Mouse (Mus musculus): ENCODE measurements around the gene Klhl21.
"Not testable (repeated sequence)": the region's sequence is repeated elsewhere in the genome, so short reads cannot be mapped to it uniquely, and the experiment has no call there.

The Klhl21 gene

DNA sequence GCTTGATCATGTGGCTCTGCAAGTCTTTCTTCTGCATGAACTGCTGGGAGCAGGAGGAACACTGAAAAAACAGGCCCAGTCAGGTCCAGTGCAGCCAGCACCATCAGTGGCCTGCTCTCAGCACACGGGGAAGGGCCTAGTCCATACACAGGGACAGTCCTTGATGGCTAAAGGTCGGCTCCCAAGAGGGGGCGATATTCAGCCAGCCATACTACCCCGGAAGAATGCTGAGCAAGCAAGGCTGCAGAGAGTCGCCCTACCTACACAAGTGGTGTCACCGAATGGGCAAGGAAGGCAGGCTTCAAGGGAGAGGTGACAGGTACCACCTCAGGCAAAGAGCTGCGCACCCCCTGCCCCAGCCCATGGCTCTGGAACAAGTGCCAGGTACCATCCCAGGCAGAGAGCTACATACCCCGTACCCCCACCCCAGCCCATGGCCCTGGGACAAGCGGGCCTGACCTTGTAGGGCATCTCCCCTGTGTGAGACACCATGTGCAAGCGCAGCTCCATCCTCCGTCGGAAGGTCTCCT lies 13.0 kb downstream of the Klhl21 start:
- no peak for DNase-seq (ENCODE audit: low read depth)

DNA sequence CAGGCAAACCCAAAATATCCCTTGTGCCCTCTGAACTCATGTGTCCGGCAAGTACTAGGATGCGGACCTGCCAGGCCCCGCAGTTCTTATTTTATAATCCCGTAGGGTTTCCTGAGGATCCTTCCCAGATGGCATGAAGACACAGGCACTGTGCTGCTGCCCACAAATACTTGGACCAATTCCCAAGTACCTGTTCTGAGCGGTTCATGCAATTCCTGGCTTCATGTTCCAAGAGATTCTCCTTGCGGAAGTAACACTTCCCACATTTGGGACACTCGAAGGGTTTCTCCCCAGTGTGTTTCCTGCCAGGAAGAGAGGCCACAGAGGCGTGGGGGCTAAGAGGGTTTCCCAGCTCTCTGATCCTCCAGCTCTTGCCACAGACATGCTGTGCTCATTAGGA lies 13.9 kb downstream of the Klhl21 start:
- no peak for DNase-seq (ENCODE audit: low read depth)

GRCm38 (mm10) chr4:152024525-152024924 lies 15.9 kb downstream of the Klhl21 start:
- no peak for DNase-seq (ENCODE audit: low read depth)

DNA sequence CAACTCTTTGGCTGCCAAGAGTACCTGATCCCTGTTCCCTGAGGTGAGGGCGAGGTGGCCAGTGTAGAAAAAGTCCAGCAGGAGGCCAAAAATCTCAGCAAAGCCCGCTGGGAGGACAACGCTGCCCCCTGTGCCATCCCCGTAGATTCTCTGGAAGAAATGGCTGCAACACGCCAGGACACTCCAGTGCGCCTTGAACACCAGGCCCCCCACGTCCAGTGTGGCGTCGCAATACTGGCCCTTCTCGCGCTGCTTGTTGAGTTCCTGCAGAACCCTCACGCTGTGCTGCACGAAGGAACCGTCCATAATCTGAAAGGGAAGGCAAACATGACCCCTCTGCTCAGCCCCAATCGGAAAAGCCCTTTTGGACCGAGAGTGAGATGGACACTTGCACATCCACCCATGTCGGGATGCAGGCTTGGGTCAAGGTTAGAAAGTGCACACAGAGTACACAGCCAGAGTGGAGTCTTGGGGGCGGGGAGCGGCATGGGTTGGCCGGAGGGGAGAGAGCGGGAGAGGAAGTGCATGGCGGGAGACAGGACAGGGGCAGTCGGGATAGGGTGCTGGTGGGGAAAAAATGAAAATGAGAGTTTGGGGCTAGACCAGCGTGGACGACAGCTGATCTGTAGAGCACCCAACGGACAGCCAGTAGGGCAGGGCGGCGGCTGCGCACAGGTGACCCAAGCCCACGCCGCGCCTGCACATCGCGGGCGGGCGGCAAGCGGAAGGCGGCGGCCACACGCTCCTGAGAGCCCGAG lies 18.3 kb downstream of the Klhl21 start:
- no peak for DNase-seq (ENCODE audit: low read depth)

- peak; percentile 92 for DNase-seq (ENCODE audit: low read depth)
These were observed 18.9 kb downstream of the Klhl21 start, which contains the start of gene Zbtb48 for GRCm38 (mm10) chr4:152027524-152027923. TSS of gene Zbtb48 (minus strand) at chr4:152027671.

GRCm38 (mm10) chr4:152028456-152028855 lies 19.9 kb downstream of the Klhl21 start:
- no peak for DNase-seq (ENCODE audit: low read depth)

DNA sequence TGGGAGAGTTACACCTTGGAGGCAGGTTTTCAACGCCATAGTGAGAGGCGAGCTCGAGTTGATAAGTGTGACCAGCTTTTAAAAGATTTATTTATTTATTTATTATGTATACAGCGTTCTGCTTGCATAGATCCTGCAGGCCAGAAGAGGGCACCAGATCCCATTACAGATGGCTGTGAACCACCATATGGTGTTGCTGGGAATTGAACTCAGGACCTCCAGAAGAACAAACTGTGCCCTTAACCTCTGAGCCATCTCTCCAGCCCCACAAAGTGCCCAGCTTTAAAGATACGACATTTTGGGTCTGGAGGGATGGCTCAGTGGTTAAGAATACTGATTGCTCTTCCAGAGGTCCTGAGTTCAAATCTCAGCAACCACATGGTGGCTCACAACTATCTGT lies 20.5 kb downstream of the Klhl21 start:
- DNase-seq (ENCODE audit: low read depth): no peak

- no peak for DNase-seq (ENCODE audit: low read depth)
These were observed 21.4 kb downstream of the Klhl21 start for GRCm38 (mm10) chr4:152029997-152030396.

DNA sequence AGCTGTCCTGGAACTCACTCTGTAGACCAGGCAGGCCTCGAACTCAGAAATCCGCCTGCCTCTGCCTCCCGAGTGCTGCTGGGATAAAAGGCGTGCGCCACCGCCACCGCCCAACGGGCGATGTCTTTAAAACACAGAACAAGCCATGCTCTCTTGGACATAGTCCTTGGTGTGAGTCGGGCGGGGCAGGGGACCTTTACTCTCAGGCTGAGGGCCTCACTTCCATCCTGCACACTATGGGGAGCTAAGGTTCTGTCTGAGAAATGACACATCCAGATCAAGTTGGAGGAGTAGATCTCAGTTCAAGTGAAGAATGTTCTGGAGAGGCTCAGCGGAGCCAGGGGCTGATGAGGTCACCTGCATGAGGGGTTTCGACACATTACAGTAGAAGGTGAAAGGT lies 24.3 kb downstream of the Klhl21 start:
- no peak for DNase-seq (ENCODE audit: low read depth)

- DNase-seq (ENCODE audit: low read depth): not testable (repeated sequence)
These were observed 27.9 kb downstream of the Klhl21 start for GRCm38 (mm10) chr4:152036464-152036863.

DNA sequence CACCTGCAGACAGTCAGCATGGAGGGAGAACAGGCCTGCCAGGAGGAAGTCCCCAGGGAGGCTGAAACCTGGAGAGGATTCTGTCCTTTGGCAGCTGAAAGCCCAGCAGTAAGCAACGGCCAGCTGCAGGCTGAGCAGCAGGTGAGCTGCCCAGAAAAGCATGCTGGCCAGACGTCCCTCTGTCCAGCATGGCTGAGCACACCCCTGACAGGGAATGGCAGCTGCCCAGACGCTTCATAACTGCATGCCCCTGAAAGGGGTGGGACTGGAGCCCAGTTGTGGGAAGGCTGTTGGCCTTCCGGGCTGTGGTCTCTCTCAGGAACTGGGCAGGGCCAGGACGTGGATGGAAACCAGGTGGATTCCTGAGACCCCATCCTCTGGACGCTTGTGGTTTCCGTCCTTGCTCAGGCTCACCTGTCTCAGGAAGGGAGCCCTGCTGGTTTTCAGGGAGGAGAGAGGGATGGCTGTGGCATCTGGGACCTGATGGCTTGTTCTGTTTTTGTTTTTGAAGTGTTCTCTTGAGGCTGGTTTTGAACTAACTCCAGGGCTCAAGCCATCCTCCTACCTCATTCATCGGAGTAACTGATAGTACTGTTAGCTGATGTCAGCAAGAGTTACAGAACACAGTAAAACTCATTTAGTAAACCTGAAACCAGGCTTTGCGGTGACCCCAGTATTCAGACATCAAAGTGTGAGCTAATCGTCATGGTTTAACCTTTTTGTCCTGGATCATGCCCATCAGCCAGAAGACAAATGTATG lies 29.8 kb downstream of the Klhl21 start, which contains the start of gene Tas1r1:
TSS of gene Tas1r1 (minus strand) at position 344 of the 760 bp plus-strand sequence.
- DNase-seq (ENCODE audit: low read depth): no peak

- DNase-seq (ENCODE audit: low read depth): peak; percentile 60
These were observed 30.6 kb downstream of the Klhl21 start, which contains the start of gene Nol9 for GRCm38 (mm10) chr4:152038985-152039830. TSS of gene Nol9 (plus strand) at chr4:152039321.

GRCm38 (mm10) chr4:152039831-152040310 lies 31.3 kb downstream of the Klhl21 start:
- no peak for DNase-seq (ENCODE audit: low read depth)

- no peak for DNase-seq (ENCODE audit: low read depth)
These were observed 33.5 kb downstream of the Klhl21 start for GRCm38 (mm10) chr4:152041924-152042641.

DNA sequence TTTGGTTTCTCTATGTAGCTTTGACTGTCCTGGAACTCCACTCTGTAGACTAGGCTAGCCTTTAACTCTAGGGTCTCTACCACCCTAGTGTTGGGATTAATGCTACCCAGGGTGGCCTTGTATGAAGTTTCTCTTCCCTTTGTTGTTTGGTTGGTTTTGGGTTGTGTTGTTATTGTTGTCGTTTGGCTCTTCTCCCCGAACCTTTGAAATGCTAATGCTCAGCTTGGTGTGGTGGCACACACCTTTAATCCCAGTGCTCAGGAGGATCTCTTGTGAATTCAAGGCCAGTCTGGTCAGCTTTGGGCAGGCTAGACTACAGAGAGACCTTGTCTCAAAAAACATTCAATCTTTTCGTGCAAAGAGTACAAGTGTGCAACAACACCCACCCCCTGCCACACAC lies 34.6 kb downstream of the Klhl21 start:
- DNase-seq (ENCODE audit: low read depth): no peak

DNA sequence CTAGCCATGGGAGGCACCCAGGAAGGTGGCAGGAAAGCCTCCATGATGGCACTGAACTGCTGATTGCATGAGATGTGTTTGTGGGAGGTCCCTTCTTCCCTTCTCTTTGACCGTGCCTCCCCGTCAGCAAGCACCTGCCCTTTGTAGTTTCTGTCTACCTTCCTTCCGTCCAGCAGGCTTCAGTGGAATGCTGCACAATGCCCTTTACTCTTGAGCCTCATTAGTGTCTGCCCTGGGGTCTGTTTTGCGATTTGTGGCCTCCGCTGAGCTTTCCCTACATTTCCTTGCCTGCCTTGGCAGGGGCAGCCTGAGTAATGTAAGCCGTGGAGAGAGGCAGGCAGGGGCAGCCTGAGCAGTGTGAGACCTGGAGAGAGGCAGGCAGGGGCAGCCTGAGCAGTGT lies 36.0 kb downstream of the Klhl21 start:
- DNase-seq (ENCODE audit: low read depth): no peak

DNA sequence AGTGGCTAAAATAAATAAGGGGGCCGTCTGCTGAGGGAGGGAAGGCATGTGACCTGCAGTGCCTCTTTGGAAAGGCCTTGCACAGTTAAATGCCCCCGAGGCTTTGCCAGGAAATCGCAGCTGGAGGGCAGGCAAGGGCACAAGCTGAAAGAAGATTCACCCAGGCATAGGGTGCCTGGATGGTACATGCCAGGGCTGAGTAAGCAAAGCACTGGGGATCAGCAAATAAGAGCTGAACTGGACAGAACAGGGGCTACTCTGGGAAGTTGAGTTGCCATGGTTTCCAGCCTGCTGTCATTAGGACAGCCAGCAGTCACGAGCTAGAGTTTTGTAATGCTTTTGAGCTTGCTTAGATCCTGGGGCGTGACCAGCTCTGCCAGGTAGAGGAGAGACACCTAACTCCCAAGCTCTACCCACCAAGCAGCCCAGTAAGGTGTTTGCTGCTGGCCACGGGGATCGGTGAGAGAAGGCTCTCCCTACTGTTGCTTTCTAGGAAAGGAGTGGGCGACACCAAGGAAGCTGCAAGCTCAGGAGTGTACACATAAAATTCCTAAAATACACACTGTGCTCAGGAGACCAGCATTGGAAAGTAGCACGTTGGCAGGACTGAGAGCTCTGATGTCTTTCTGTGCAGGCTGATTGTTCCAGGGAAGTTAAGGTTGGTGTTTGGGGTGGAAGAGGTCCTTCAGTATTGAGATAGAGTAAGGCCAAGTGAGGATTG lies 53.9 kb downstream of the Klhl21 start:
- DNase-seq (ENCODE audit: low read depth): no peak

GRCm38 (mm10) chr4:152067280-152067679 lies 58.7 kb downstream of the Klhl21 start:
- DNase-seq (ENCODE audit: low read depth): no peak

All from fibroblast of lung, adult 2 months (primary cell).